Mouse (Mus musculus) left cerebral cortex, adult 18-20 months (tissue): ENCODE measurements around the gene Tuba1b. TPM values are rescaled to one million over a fixed set of nuclear protein-coding genes. Genes with fewer than 3 reads are reported as not detected.
"Not testable (repeated sequence)": the region's sequence is repeated elsewhere in the genome, so short reads cannot be mapped to it uniquely, and the experiment has no call there.

Source experiments
- DNase-seq, 2 experiments: peaks; one replicate each; pipeline ENCODE4 v3.0.0; 2021 to 2022; ENCODE audit warnings: low spot score in 2 of 2, mixed read lengths in 1 of 2
- total RNA-seq, 2 experiments: library from RNA; stranded (reverse); gene quantifications; 2 replicates each; pipeline ENCODE4 v1.2.3; 2021

Gene Tuba1b
- total RNA-seq, 2 experiments from 2014 or later = 584 to 602 TPM

DNA sequence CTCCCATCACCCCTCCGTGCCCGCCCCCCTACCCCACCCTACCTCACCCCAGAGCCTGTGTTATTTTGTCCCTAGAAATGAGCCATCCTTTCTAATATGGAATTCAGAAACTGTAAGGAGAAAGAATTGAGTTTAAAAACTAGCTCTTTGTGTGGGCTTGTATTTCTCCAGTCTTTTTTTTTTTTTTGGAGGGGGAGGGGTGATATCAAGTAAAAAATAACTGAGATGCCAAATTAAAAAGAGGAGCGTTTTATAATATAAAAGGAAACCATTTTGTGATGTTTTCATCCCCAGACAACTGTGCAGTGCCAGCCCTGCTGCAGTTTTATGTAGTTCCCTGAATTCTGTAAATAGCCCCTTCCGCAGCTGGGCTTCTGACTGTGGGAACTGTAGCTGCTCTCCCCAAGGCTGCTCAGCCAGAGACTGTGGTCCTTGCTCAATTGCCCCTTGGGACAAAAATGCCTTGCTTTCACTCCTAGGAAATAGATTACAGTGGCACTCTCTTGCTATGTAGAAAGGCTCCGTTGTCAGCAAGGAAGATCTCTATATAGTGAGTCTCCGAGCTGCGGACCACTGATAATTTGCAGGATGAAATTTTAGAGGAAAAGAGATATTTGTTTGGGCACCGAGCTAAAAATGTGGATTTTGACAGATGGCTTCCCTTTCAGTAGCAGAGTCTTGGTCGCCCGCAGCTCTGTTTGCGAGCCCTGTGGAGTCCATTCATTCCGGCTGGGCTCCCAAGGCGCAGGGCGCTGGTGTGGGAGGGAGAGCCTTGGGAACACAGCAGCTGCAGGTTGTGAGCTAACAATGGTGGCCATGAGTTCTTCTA, 20.3 kb upstream of the Tuba1b start:
- DNase-seq = peak in 1 of 2 experiments; percentile 61

DNA sequence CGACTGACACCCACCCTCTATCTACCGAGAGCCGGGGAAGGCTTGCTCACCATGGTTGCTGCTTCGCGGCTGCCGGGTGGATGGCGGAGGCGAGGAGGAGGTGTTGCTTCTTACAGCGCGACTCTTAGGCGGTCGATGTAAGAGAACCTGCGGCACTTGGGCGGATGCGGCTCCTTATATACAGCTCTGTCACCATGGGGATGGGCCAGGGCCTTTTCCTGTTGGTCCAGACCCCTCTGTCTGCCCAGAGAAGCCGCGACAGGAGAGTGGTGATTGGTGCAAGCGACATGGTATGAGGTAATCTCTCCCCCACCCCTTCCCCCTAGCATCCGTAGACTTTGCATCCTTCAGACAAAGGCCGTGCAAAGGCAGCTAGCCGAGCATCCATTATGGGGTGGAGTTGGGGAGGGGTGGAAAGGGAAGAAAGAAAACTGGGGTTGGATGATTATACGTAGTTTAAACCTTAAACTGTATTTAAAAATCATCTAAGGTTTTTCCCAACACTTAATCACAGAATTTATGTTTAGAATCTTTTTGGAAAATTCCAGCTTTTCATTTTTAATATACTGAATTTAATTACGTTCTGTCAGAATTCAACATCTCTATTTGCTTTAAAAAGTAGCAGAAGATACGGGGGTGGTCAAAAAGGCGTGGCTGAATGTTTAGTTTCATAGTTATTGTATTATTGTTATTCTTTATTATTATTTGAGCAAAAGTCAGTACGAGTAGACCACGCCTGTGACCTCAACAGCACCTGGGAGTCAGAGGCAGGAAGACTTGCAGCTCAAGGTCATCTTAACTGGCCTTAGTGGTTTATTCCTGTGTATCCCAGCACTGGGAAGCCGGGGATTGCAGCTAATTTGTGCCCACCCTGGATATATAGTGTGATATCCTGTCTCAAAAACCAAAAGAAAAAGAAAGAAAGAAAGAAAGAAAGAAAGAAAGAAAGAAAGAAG, 19.3 kb upstream of the Tuba1b start, which contains the start of the genes Gm49450 and Tuba1a:
TSS of gene Gm49450 (minus strand) at position 151 of the 956 bp plus-strand sequence.
TSS of gene Tuba1a (minus strand) at position 303 of the 956 bp plus-strand sequence.
- DNase-seq = peak; percentile 96 to 97

DNA sequence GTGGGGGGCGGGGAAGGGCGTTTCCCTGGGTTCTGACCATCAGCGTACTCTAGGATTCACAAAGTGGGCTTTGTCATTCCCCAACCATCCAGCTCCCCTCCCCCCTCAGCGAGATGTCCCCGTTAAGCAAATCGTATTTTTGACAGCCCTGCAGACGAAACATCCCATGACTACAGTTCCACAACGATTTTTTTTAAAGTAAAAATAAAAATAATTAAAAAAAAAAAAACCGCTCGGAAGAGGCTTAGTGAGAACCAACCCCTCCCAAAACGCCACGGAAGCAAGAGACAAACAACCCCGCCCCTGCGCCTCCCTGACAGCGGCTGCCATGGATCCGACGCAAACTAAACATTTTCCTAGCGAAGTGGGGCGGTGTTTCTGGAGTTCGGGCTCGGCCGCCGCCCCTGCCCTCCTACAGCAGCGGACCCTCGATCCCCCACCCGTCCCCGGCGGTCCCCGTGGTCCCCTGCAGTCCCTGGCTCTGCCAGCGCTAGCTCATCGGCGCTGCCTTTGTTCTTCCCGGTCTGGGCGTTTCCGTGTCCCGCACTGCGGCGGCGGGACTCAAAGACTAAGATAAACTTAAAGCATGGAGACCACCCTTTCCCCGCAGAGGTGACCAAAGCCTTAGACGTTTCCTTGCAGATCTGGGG, 18.5 kb upstream of the Tuba1b start:
- no peak for DNase-seq

DNA sequence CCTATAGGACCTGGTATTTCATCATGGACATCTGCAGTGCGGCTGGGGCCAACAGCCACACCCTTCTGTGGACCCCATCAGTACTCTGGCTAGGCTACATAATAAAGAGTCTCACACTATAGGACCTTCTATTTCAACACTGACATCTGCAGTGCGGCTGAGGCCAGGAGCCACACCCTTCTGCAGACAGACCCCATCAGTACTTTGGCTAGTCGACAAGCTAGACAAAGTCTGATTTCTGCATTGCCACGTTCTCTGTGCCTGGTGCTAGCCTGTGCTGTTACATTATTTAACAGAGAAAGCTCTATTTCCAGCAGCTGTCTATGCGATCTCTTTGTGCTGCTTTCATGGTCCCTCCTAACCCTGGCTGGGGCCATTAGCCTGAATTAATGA, 17.7 kb upstream of the Tuba1b start:
- no peak for DNase-seq

DNA sequence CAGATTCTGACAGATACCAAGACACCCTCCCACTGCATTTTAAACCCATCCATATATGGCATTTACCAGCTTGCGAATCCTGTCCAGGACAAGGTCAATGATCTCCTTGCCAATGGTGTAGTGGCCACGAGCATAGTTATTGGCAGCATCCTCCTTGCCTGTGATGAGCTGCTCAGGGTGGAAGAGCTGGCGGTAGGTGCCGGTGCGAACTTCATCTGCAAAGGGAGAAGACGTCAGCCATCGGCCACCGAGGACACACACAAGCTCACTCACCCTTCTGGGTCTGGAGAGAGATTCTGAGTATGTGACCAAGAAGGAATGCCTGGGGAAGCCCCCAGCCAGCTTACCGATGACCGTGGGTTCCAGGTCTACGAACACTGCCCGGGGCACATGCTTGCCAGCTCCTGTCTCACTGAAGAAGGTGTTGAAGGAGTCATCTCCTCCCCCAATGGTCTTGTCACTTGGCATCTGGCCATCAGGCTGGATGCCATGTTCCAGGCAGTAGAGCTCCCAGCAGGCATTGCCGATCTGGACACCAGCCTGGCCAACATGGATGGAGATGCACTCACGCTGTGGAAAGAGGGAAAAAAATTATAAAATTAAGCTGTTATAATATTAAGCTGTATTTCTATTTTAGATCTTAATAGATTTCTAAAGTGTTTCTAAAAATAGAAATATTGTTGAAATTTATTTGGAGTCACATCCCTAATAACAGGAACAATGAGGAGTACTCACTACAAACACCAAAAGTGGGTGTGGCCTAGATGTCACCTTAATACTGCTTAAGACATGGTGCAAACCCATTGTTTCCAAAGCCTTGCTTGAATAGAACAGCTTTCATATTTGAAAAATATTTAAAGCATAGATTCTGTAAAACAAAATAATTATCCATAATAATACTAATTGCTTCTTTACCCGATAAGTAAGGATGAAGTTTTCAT, 17.0 kb upstream of the Tuba1b start:
- DNase-seq = not testable (repeated sequence)

DNA sequence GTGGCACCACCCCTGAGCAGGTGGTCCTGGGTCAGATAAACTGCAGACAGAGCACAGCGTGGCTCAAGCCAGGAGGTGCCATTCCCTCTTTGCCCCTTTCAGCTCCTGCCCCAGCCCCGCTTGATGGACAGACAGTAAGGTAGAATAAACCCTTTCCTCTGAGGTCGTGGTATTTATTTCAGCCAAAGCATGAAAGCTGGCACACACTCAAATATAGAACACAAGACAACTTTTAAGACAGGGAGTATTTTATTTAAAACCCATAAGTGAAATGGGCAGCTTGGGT, 15.2 kb upstream of the Tuba1b start:
- no peak for DNase-seq

DNA sequence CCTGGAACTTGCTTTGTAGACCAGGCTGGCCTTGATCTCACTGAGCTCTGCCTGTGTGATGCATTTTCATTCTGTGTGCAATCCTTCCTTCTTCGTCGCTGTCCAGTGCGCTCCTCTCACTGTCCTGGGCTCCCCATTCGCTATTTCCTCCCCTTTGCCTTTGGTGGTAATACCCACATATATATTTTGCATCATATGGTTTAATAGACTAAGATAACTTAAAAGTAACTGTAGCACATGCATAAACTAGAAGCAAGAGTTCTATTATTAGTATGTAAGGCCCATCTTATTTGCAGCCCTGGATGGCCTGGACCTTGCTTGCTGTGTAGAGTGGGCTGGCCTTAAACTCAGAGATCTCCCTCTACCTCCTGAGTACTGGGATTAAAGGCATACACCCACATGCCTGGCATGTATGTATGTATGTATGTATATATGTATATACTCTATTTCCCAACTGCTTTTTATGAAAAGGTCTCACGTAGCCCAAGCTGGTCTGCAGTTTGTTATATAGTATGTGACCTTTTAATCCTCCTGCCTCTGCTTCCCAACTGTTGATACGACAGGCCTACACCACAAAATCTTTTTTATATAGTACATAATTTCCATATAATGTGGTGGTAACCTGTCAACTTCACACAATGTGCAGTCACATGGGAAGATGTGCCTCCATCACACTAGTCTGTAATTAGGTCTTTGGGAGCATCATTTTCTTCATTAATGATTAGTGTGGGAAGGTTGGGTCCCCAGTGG, 14.7 kb upstream of the Tuba1b start:
- DNase-seq = no peak

DNA sequence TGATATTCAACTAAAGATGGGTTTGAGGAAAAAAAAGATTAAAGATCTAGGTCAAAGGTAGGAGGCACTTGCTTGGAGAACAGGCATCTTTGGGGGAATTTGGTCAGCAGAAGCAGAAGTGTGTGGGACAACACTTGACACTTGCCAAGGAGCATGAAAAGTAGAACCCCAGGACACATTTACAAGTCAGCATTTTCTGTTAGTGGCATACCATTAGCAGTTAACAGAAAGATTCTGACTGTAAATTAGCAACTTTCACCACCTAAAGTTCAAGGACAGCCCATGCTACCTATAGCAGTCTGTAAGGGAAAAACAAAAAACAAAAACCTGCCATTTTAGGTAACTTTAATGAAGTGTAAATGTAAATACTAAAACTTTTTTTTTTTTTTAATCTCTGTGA, 14.0 kb upstream of the Tuba1b start:
- no peak for DNase-seq

DNA sequence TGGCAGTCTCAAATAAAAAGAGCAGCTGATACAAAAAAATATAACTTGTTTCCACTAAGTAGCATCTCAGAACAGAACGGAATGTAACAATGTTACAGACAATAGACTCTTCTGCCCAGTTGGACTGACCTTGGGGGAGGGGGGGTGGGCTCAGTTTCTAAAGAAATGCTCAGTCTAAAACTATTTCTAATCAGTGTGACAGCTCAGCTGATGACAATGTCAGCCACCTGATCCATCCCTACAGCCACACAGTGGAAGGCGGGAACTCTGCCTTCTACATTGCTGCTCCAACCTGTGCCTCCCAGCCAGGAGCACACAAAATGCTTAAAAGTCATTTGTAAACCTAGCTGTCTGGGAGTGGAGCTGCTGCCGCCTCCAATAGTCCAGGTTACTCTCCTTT, 13.5 kb upstream of the Tuba1b start:
- no peak for DNase-seq

DNA sequence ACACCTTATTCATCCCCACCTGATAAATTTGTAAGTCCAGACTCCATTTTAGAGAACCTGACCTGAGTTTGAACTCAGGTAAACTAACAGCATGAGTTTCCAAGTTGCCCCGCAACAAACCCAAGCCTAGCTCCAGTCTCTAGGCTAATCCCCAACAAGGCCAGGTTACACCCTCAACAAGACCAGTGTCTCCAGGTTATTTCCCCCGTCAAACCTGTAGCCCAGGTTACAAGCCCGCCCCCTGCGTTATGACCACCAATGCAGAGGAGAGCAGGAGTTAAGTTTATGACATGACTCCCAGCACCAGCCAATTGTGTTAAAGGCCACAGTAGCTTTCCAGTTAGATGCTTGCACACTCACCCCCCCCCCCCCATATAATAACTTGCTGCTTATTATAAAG, 8.8 kb upstream of the Tuba1b start:
- no peak for DNase-seq

DNA sequence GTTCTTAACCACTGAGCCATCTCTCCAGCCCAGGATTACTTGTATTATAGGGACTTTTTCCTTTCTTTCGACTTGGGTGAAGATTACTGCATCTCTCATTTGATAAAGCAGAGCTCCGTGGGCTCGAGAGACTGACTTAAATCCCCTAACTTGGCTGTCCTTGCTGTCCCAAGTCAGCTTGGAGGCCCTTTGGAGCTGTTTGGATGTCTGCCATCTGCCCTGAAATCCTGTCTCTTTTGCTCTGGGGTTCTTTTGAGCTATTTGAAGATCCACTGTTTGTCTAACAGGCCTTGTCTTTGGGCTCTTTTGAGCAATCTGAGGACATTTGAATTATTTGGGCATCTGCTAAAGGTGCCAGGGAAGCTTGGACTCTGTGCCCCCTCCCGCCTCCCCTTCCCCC, 7.7 kb upstream of the Tuba1b start:
- no peak for DNase-seq

DNA sequence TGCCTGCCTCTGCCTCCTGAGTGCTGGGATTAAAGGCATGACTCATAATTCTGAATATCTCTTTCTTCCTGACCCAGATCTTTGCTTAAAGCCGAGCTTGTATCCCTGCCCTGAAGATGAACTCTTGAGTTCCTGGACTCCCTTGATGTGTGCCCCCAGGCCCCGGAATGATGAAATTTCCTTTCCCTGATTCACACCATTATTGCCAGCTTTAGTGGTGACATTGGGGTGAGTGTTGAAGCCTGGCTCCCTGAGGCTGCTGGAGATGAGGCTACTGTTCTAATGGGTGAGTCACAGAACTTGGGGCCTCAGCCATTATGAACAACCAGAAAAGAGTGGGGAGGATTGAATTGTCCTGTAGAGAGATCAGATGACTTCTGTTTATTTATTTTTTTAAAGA, 7.2 kb upstream of the Tuba1b start:
- no peak for DNase-seq

DNA sequence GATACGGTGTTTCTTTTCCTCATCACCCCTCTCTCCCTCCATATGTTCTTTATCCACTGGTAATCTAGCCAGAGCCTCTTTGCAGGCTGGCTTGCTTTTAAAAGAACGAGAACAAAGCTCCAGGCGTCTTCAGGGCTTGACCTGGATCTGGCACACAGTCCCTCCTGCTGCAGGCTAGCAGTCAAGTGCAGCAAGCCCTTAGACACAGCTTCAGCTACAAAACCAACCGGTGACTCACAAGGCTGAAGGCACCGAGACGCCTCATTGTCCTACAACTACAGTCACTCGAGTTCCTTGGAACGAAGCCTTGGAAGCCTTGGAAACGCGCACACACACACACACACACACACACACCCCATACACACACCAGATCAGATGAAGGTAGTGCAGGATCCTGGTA, 6.5 kb upstream of the Tuba1b start:
- no peak for DNase-seq

DNA sequence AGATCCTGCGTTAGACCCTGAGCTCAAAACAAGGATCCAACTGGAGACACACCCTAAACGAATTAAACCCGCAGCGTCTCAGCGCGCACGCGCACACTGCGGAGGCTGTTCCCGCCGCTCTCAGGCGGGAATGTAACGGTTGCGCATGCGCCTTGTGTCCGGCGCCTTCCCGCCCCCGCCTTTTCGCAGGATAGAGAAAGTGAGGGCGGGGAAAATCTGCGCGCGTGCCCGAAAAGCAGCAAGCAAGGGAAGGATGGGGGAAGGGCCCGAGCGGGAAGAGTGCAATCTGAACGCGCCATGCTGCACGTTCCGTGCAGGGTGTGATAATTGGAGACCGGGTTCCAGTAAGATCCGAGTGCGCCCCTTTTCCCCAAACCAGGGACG, 540 bp downstream of the Tuba1b start:
- DNase-seq = peak; percentile 97

DNA sequence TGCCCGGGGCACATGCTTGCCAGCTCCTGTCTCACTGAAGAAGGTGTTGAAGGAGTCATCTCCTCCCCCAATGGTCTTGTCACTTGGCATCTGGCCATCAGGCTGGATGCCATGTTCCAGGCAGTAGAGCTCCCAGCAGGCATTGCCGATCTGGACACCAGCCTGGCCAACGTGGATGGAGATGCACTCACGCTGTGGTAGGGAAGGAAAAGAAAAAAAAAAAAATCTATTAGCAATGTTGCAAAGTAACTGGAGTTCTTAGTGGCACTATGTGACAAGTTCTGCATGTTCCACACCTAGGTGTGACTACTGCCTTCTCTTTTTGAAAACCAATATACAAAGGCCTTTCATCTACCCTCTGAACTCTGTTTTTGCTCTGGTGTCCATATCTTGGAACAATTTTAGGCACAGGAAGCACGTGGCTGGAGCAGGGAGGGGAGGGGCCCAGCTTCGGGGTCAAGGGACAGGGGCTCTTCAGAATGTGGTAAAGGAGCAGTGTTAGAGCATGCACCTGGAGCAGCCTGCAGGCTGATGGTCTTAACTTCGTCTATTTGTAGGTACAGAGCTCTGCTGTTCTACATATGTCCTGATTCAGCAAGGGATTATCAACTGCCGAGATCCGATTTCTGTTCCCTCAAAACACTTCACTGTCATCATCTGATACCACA, 1.2 kb downstream of the Tuba1b start:
- not testable (repeated sequence) for DNase-seq

DNA sequence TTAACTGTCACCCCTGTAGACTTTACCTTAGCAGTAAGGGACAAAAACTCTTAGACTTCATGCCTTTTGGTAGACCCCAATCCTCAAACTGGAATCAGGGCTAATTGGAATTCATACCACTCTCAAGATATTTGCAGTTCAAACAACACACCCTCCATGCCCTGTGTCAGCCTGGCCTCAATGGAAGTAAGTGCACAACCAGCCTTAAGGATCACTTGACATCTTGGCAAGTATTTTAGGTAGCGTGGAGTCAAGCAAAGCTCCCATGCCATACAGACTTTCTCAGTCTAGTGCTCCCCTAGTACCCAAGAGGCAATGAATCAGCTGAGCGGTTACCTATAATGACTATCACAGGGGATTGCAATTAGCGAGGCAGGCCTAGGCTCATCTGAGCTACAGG, 3.4 kb downstream of the Tuba1b start:
- no peak for DNase-seq

DNA sequence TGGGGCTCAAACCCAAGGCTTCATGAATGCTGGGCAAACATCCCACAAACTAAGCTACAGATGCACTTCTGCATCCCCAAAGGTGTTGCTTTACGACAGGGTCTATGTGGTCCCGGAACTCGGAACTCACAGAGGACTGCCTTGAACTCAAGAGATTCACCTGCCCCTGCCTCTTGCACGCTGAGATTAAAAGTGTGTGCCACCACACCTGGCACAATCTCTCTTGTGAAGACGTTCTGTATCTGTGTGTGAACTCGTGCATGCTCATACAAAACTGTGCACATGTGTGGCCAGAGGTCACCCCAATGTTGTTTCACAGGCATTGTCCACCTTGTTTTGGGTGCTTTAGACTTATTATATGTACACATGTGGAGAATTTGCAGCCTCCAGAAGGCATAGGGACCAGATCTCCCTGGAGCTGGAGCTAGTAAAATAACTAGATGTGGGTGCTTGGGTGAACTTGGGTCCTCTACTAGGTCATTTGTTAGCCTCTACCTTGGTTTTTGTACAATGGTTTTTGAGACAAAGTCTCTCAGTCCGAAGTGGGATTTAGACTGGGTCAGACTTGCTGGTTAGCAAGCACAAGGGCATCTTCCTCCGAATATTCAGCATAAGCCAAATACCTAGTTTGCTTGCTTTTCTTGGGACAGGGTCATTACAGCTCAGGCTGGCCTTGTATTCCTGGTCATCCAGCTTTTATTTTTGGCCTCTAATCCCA, 4.2 kb downstream of the Tuba1b start:
- DNase-seq = no peak

DNA sequence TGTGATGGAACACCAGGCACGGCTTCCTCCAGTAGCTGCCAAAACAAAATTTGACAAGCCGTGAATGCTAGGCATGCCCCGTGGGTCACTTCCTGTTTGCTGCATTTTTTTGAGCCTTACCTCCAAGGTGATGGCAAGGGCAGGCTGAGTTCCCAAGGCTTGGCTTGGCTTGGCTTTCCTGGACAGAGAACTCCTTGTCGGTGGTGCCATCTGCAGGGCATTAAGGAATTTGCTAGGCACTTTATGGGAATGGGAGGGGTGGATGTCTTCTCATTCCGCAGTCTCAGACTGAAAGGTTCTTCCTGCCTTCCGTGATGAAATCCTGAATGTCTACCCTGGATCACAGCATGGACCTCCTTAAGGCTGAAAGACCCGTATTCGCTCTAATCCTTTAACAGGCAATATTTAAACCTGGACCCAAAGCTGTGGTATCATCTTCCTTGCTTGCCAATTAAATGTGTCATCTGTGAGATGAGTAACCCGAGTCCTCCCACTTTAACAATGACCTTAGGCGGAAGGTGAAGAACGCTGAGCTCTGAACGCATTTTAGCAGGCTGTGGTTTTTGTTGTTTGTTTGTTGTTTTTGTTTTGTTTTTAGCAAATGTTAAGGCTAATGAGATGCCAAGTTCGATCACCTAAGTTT, 5.6 kb downstream of the Tuba1b start:
- peak; percentile 63 to 65 for DNase-seq
